Mouse (Mus musculus): ENCODE data around the gene Cd300lf. TPM values are rescaled to one million over a fixed set of nuclear protein-coding genes. Genes with fewer than 3 reads are reported as not detected.

Cd300lf gene
- polyA plus RNA-seq, 1 experiment from 2014 or later: 1.1 TPM

- peaks cover under 1% of the 10 kb centered on the region; the same call in 1 of the 2 replicates for H3K27me3 ChIP-seq (replicated peaks; ENCODE audit: control insufficient read depth, insufficient read depth, low read length)
- H3K36me3 ChIP-seq (ENCODE audit: control insufficient read depth, insufficient read depth): no peaks in the 10 kb centered on the region
- TF ChIP-seq CTCF (IDR thresholded peaks at IDR 0.05; ENCODE audit: low read depth): no peak
- no peaks in the 10 kb centered on the region for H3K4me1 ChIP-seq (replicated peaks; ENCODE audit: control insufficient read depth, insufficient read depth, low read length)
- peak; percentile 74 for ATAC-seq
- peak overlapping the region; percentile 36 for H3K27ac ChIP-seq (ENCODE audit: low read depth, low read length)
- H3K9me3 ChIP-seq (ENCODE audit: control insufficient read depth): no peaks in the 10 kb centered on the region
- WGBS: 49% methylated on average over 8 of the region's 8 CpGs
- H3K4me3 ChIP-seq (ENCODE audit: low read depth, low read length): no peak overlapping the region
- H3K9ac ChIP-seq (ENCODE audit: low read depth, low read length): no peak overlapping the region
- peak overlapping the region; percentile 17; the same call in 1 of the 2 replicates for H3K4me2 ChIP-seq (replicated peaks; ENCODE audit: low read depth)
These were observed 48.7 kb downstream of the Cd300lf start for GRCm38 (mm10) chr11:115085064-115085463.

- H3K4me3 ChIP-seq (ENCODE audit: low read depth, low read length): no peak overlapping the region
- WGBS: 27% methylated on average over 12 of the region's 12 CpGs
- H3K9me3 ChIP-seq (ENCODE audit: control insufficient read depth): no peaks in the 10 kb centered on the region
- peak; percentile 89 for ATAC-seq
- H3K36me3 ChIP-seq (ENCODE audit: control insufficient read depth, insufficient read depth): no peaks in the 10 kb centered on the region
- H3K9ac ChIP-seq (ENCODE audit: low read depth, low read length): no peak overlapping the region
- H3K4me1 ChIP-seq (replicated peaks; ENCODE audit: control insufficient read depth, insufficient read depth, low read length): no peaks in the 10 kb centered on the region
- no peaks in the 10 kb centered on the region; the same call in 1 of the 2 replicates for H3K27me3 ChIP-seq (replicated peaks; ENCODE audit: control insufficient read depth, insufficient read depth, low read length)
- H3K27ac ChIP-seq (ENCODE audit: low read depth, low read length): peak overlapping the region; percentile 36
- H3K4me2 ChIP-seq (replicated peaks; ENCODE audit: low read depth): peak overlapping the region; percentile 17; the same call in 1 of the 2 replicates
- TF ChIP-seq CTCF (IDR thresholded peaks at IDR 0.05; ENCODE audit: low read depth): no peak
These were observed 49.2 kb downstream of the Cd300lf start for GRCm38 (mm10) chr11:115084595-115084994.

DNA sequence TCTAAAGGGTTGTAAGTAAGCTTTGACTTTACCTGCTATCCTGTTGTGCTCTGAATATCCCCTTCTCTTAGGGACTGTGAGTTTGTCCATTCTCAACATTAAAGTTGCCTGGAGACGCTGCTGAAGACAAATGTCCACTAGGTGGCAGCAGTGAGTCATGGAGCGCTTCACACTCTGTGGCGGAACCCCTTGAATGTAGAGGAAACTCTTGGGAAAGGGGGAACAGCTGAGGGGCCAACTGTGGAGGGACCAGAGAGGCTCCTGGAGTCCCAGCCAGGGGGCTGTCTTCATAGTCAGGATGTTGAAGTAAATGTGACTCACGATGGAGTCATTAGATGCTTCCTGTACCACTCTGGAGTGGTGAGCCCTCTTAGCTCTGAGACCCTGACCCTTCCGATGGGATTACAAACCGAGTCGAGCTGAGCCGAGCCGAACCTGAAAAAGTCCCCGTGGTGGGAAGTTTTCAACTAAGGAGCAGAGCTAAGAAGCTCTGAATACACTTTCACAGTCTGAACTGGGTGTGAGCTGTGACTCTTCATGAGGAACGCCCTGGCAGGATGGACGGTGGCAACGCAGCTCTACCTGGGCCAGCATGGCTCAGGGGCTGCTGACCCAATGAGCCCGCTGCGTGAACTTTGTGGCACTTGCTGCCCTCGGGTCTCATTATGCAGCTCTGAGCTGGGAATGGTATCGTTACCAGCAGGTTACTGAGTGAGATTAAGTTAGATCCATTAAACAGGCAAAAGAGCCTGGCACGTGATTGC, 50.2 kb downstream of the Cd300lf start:
- Histone ChIP-seq H3K9ac (ENCODE audit: low read depth, low read length) (no peak overlapping the region), H3K4me3 (ENCODE audit: low read depth, low read length) (no peak overlapping the region), H3K4me1 (replicated peaks; ENCODE audit: control insufficient read depth, insufficient read depth, low read length) (no peaks in the 10 kb centered on the region), H3K27ac (ENCODE audit: low read depth, low read length) (no peak overlapping the region), H3K36me3 (ENCODE audit: control insufficient read depth, insufficient read depth) (no peaks in the 10 kb centered on the region), H3K27me3 (replicated peaks; ENCODE audit: control insufficient read depth, insufficient read depth, low read length) (no peaks in the 10 kb centered on the region; the same call in 1 of the 2 replicates), H3K4me2 (replicated peaks; ENCODE audit: low read depth) (no peak overlapping the region), H3K9me3 (ENCODE audit: control insufficient read depth) (no peaks in the 10 kb centered on the region)
- 39% methylated on average over 18 of the region's 18 CpGs for WGBS
- ATAC-seq: no peak
- TF ChIP-seq CTCF (IDR thresholded peaks at IDR 0.05; ENCODE audit: low read depth): peak; percentile 99

- Histone ChIP-seq H3K4me2 (replicated peaks; ENCODE audit: low read depth) (no peak overlapping the region), H3K27ac (ENCODE audit: low read depth, low read length) (no peak overlapping the region), H3K4me3 (ENCODE audit: low read depth, low read length) (no peak overlapping the region), H3K36me3 (ENCODE audit: control insufficient read depth, insufficient read depth) (no peaks in the 10 kb centered on the region), H3K4me1 (replicated peaks; ENCODE audit: control insufficient read depth, insufficient read depth, low read length) (no peaks in the 10 kb centered on the region), H3K27me3 (replicated peaks; ENCODE audit: control insufficient read depth, insufficient read depth, low read length) (no peaks in the 10 kb centered on the region; the same call in 1 of the 2 replicates), H3K9me3 (ENCODE audit: control insufficient read depth) (no peaks in the 10 kb centered on the region), H3K9ac (ENCODE audit: low read depth, low read length) (no peak overlapping the region)
- 77% methylated on average over 6 of the region's 6 CpGs for WGBS
- no peak for TF ChIP-seq CTCF (IDR thresholded peaks at IDR 0.05; ENCODE audit: low read depth)
- no peak for ATAC-seq
These were observed 51.6 kb downstream of the Cd300lf start for GRCm38 (mm10) chr11:115082196-115082595.

GRCm38 (mm10) chr11:115081373-115081772, 52.4 kb downstream of the Cd300lf start:
- Histone ChIP-seq H3K27ac (ENCODE audit: low read depth, low read length) (no peak overlapping the region), H3K4me1 (replicated peaks; ENCODE audit: control insufficient read depth, insufficient read depth, low read length) (no peaks in the 10 kb centered on the region), H3K27me3 (replicated peaks; ENCODE audit: control insufficient read depth, insufficient read depth, low read length) (no peaks in the 10 kb centered on the region; the same call in 1 of the 2 replicates), H3K4me3 (ENCODE audit: low read depth, low read length) (no peak overlapping the region), H3K9ac (ENCODE audit: low read depth, low read length) (no peak overlapping the region), H3K9me3 (ENCODE audit: control insufficient read depth) (no peaks in the 10 kb centered on the region), H3K4me2 (replicated peaks; ENCODE audit: low read depth) (no peak overlapping the region), H3K36me3 (ENCODE audit: control insufficient read depth, insufficient read depth) (no peaks in the 10 kb centered on the region)
- no peak for ATAC-seq
- TF ChIP-seq CTCF (IDR thresholded peaks at IDR 0.05; ENCODE audit: low read depth): no peak
- WGBS: 57% methylated on average over 3 of the region's 3 CpGs

DNA sequence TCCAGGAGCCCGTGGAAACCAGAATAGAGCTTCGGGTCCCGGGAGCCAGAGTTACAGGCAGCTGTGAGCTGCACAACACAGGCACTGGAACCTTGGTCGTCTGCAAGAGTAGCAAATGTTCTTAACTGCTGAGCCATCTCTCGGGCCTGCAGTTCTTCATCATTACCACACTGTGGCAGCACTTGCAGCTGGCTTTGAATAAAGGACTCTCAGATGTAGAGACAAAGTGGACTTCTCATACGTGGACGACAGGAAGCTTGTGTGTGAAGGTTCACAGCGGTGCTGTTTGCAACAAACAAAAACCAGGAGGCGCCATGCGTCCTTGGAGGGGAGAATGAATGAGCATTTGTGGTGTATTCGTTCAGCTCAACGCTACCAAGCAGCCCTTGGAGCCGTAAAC, 52.9 kb downstream of the Cd300lf start:
- Histone ChIP-seq H3K4me2 (replicated peaks; ENCODE audit: low read depth) (no peak overlapping the region), H3K9me3 (ENCODE audit: control insufficient read depth) (no peaks in the 10 kb centered on the region), H3K4me3 (ENCODE audit: low read depth, low read length) (no peak overlapping the region), H3K36me3 (ENCODE audit: control insufficient read depth, insufficient read depth) (no peaks in the 10 kb centered on the region), H3K4me1 (replicated peaks; ENCODE audit: control insufficient read depth, insufficient read depth, low read length) (no peaks in the 10 kb centered on the region), H3K27me3 (replicated peaks; ENCODE audit: control insufficient read depth, insufficient read depth, low read length) (no peaks in the 10 kb centered on the region; the same call in 1 of the 2 replicates), H3K27ac (ENCODE audit: low read depth, low read length) (no peak overlapping the region), H3K9ac (ENCODE audit: low read depth, low read length) (no peak overlapping the region)
- ATAC-seq: no peak
- peak; percentile 90 for TF ChIP-seq CTCF (IDR thresholded peaks at IDR 0.05; ENCODE audit: low read depth)
- WGBS: 29% methylated on average over 13 of the region's 13 CpGs
